Mouse (Mus musculus): Measurements from ENCODE around the gene Apbb2. TPM values are rescaled to one million over a fixed set of nuclear protein-coding genes. Genes with fewer than 3 reads are reported as not detected.

Apbb2 gene
- polyA plus RNA-seq, 2 experiments, result 15.8 to 45.8 TPM

GRCm38 (mm10) chr5:66421230-66421629 lies 197.4 kb downstream of the Apbb2 start:
- TF ChIP-seq POLR2A (IDR thresholded peaks at IDR 0.05; ENCODE audit: borderline replicate concordance, extremely low read depth, insufficient read depth, insufficient read length), result no peak
- H3K27me3 ChIP-seq (ENCODE audit: control insufficient read depth, insufficient read depth, low read length), result no peaks in the 10 kb centered on the region
- no peaks in the 10 kb centered on the region for H3K36me3 ChIP-seq (ENCODE audit: control insufficient read depth, insufficient read depth, low read length)
- no peak overlapping the region for H3K4me3 ChIP-seq (replicated peaks; ENCODE audit: low read length)
- ATAC-seq (ENCODE audit: low FRiP score, low read depth), result no peak
- H3K4me2 ChIP-seq (replicated peaks; ENCODE audit: low read depth, low read length, severe bottlenecking), result no peak overlapping the region
- no peaks in the 10 kb centered on the region for H3K9me3 ChIP-seq (ENCODE audit: control insufficient read depth, low read length)
- 78% methylated on average over 15 of the region's 15 CpGs for WGBS
- H3K9ac ChIP-seq (ENCODE audit: low read depth, low read length, severe bottlenecking), result no peak overlapping the region
- DNase-seq (ENCODE audit: low spot score), result no peak
- no peak overlapping the region for H3K27ac ChIP-seq (replicated peaks; ENCODE audit: low read depth, low read length)
- H3K4me1 ChIP-seq (ENCODE audit: control insufficient read depth, insufficient read depth, low read length), result no peaks in the 10 kb centered on the region

DNA sequence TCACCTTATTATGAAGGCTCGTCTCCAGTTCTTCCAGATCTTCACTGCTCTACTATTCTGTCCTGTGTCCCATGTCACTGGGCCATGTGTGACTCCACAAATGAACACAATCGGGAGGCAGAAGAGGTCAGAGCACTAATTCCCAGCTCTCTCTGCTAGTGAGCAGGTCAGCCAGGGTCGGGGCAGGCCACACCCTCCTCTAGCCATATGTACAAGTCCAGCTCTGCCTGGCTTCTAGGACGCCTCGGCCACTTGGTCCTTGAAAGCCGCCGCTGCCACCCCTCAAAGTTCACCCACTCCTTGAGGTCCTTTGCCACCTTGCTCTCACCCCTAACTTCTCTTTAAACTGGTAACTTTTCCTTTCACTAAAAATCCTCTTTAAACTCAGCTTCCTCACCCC lies 198.6 kb downstream of the Apbb2 start:
- H3K4me2 ChIP-seq (replicated peaks; ENCODE audit: low read depth, low read length, severe bottlenecking), result no peak overlapping the region

DNA sequence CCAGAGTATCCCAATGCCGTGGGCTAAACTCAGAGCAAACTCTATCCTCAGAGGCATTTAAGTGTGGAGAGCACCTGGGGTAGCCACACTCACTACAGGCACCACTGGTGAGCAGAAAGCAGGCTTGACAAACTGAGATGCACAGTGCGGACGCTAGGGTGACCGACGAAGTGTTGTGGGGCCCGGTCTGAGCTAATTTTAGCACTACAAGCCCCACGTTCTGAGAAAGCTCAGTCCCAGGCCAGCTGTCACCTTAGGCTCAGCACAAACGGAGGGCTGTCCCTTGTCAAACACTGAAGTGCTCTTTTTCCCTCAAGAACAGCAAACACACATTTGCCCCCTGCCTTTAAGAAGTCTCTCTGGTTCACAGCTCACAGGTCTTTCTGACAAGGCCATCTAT lies 201.3 kb downstream of the Apbb2 start:
- Histone ChIP-seq H3K27me3 (ENCODE audit: control insufficient read depth, insufficient read depth, low read length) (no peaks in the 10 kb centered on the region), H3K4me2 (replicated peaks; ENCODE audit: low read depth, low read length, severe bottlenecking) (no peak overlapping the region), H3K9ac (ENCODE audit: low read depth, low read length, severe bottlenecking) (no peak overlapping the region), H3K4me3 (replicated peaks; ENCODE audit: low read length) (no peak overlapping the region), H3K9me3 (ENCODE audit: control insufficient read depth, low read length) (no peaks in the 10 kb centered on the region), H3K4me1 (ENCODE audit: control insufficient read depth, insufficient read depth, low read length) (no peaks in the 10 kb centered on the region), H3K27ac (replicated peaks; ENCODE audit: low read depth, low read length) (no peak overlapping the region), H3K36me3 (ENCODE audit: control insufficient read depth, insufficient read depth, low read length) (no peaks in the 10 kb centered on the region)
- no peak for TF ChIP-seq POLR2A (IDR thresholded peaks at IDR 0.05; ENCODE audit: borderline replicate concordance, extremely low read depth, insufficient read depth, insufficient read length)
- DNase-seq (ENCODE audit: low spot score) (no peak), ATAC-seq (ENCODE audit: low FRiP score, low read depth) (no peak)
- WGBS, result 73% methylated on average over 8 of the region's 8 CpGs

More for the DNA sequence above, 198.6 kb downstream of the Apbb2 start:
- Histone ChIP-seq H3K9me3 (ENCODE audit: control insufficient read depth, low read length) (no peaks in the 10 kb centered on the region), H3K4me1 (ENCODE audit: control insufficient read depth, insufficient read depth, low read length) (no peaks in the 10 kb centered on the region), H3K9ac (ENCODE audit: low read depth, low read length, severe bottlenecking) (no peak overlapping the region), H3K27me3 (ENCODE audit: control insufficient read depth, insufficient read depth, low read length) (no peaks in the 10 kb centered on the region), H3K36me3 (ENCODE audit: control insufficient read depth, insufficient read depth, low read length) (no peaks in the 10 kb centered on the region), H3K27ac (replicated peaks; ENCODE audit: low read depth, low read length) (no peak overlapping the region), H3K4me3 (replicated peaks; ENCODE audit: low read length) (no peak overlapping the region)
- ATAC-seq (ENCODE audit: low FRiP score, low read depth) (no peak), DNase-seq (ENCODE audit: low spot score) (no peak)
- no peak for TF ChIP-seq POLR2A (IDR thresholded peaks at IDR 0.05; ENCODE audit: borderline replicate concordance, extremely low read depth, insufficient read depth, insufficient read length)
- WGBS, result 57% methylated on average over 7 of the region's 7 CpGs

DNA sequence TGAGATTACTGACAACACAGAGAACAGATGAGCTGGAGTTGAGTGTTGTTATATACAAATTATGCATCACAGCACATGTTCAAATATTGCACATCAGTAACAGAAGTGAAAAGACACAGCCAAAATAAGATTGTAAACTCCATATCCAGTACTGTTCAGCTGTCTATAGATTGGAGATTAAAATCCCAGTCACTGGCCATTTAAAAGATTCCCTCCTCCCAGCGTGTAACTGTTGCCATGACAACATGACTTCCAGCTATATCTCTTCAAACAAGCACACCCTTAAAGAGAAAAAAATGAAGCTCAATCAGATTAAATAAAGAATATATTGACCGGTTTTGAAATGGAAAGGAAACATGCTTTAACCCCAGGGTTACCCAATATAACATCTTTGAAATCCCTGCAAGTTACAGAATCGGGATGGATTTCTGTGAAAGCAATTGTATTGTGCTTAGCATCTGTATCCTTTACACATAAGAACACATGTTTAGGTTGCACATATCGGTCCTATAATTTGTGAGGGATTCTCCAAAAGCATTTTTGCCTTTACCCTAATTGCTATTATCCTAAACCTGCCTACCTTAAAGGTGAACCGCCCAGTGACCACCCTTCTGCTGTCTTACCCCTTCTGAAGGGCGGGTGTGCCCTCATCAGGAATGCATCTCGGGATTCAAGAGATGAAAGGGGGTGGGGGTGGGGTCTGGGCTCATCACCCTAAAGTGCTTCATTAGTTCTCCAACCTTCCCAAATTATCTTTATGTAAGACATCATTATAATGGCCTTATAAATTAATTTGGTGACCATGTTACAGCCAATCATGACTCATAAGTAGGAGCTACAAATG lies 202.7 kb downstream of the Apbb2 start:
- Histone ChIP-seq H3K4me2 (replicated peaks; ENCODE audit: low read depth, low read length, severe bottlenecking) (no peak overlapping the region), H3K27me3 (ENCODE audit: control insufficient read depth, insufficient read depth, low read length) (no peaks in the 10 kb centered on the region), H3K9me3 (ENCODE audit: control insufficient read depth, low read length) (no peaks in the 10 kb centered on the region), H3K36me3 (ENCODE audit: control insufficient read depth, insufficient read depth, low read length) (no peaks in the 10 kb centered on the region), H3K4me1 (ENCODE audit: control insufficient read depth, insufficient read depth, low read length) (no peaks in the 10 kb centered on the region), H3K4me3 (replicated peaks; ENCODE audit: low read length) (no peak overlapping the region), H3K9ac (ENCODE audit: low read depth, low read length, severe bottlenecking) (no peak overlapping the region), H3K27ac (replicated peaks; ENCODE audit: low read depth, low read length) (no peak overlapping the region)
- no peak for TF ChIP-seq POLR2A (IDR thresholded peaks at IDR 0.05; ENCODE audit: borderline replicate concordance, extremely low read depth, insufficient read depth, insufficient read length)
- 74% methylated on average over 7 of the region's 7 CpGs for WGBS
- no peak for ATAC-seq (ENCODE audit: low FRiP score, low read depth)
- DNase-seq (ENCODE audit: low spot score), result no peak

DNA sequence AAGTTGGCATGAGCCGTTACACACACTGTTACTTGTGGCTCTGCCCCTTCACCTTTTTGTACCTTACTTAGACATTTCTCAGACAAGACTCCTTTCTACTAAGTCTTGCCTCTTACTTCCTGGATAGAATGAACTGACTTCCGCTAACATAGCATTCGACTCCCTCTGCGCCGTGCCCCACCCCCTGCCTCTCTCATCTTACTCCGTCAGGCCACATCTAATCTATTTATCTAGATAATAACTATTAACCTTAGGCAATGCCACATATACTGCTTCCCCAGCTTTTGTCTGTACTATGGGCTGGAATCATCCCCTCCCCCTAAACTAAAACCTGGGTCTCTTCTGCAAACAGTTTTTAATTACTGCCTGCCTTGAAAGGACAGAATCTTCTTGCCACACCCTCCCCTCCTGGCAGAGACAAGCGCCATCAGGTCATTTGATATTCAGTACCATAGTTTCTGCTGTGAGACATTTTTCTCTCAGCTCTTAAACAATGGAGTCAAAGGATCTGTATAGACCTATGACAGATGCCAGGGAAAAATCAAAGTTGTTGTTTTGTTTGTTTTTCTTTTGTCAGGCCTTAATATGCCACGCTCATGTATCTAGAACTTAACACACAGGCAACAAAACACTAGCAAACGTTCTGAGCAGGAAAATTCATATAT lies 203.4 kb downstream of the Apbb2 start:
- ATAC-seq (ENCODE audit: low FRiP score, low read depth), result no peak
- no peak overlapping the region for H3K9ac ChIP-seq (ENCODE audit: low read depth, low read length, severe bottlenecking)
- no peaks in the 10 kb centered on the region for H3K9me3 ChIP-seq (ENCODE audit: control insufficient read depth, low read length)
- H3K4me3 ChIP-seq (replicated peaks; ENCODE audit: low read length), result no peak overlapping the region
- DNase-seq (ENCODE audit: low spot score), result no peak
- no peak overlapping the region for H3K4me2 ChIP-seq (replicated peaks; ENCODE audit: low read depth, low read length, severe bottlenecking)
- H3K27me3 ChIP-seq (ENCODE audit: control insufficient read depth, insufficient read depth, low read length), result no peaks in the 10 kb centered on the region
- TF ChIP-seq POLR2A (IDR thresholded peaks at IDR 0.05; ENCODE audit: borderline replicate concordance, extremely low read depth, insufficient read depth, insufficient read length), result no peak
- WGBS, result 78% methylated on average over 9 of the region's 9 CpGs
- H3K4me1 ChIP-seq (ENCODE audit: control insufficient read depth, insufficient read depth, low read length), result no peaks in the 10 kb centered on the region
- no peak overlapping the region for H3K27ac ChIP-seq (replicated peaks; ENCODE audit: low read depth, low read length)
- no peaks in the 10 kb centered on the region for H3K36me3 ChIP-seq (ENCODE audit: control insufficient read depth, insufficient read depth, low read length)
